Mouse (Mus musculus) spleen, postnatal 10 days (tissue): Measurements from ENCODE around the gene Gzf1.

ENCODE experiments used
- DNase-seq, 2 experiments: peaks; one replicate each; pipeline ENCODE4 v3.0.0; 2021 to 2022; ENCODE audit warnings: low spot score in 2 of 2

Gzf1 gene

GRCm38 (mm10) chr2:148706409-148707201, 25.8 kb downstream of the Gzf1 start:
- no peak for DNase-seq

GRCm38 (mm10) chr2:148707202-148707530, 26.3 kb downstream of the Gzf1 start:
- no peak for DNase-seq

GRCm38 (mm10) chr2:148712326-148712725, 31.5 kb downstream of the Gzf1 start:
- DNase-seq = no peak

- no peak for DNase-seq
Observed at GRCm38 (mm10) chr2:148717072-148717471, 36.2 kb downstream of the Gzf1 start.

- DNase-seq = no peak
Observed at GRCm38 (mm10) chr2:148719271-148719995, 38.6 kb downstream of the Gzf1 start.

- DNase-seq = peak in 1 of 2 experiments; percentile 17
Observed at GRCm38 (mm10) chr2:148731614-148732326, 50.9 kb downstream of the Gzf1 start.

- peak; percentile 32 to 69 for DNase-seq
Observed at GRCm38 (mm10) chr2:148732327-148733000, 51.6 kb downstream of the Gzf1 start, which contains the start of gene Napb. TSS of gene Napb (minus strand) at chr2:148732467.
